Mouse (Mus musculus) testis, adult 2 months (tissue): ENCODE results near the gene Tef.

Experiments
- CTCF ChIP-seq: fragments of 200-500 bp; IDR thresholded peaks from 2 replicates; pipeline ENCODE4 v1.5.1; 2012; ENCODE audit warnings: low read depth, mild to moderate bottlenecking, inconsistent platforms, low read length, moderate library complexity; ENCODE audit not compliant: control insufficient read depth, insufficient read depth, insufficient replicate concordance
- POLR2A ChIP-seq: fragments of 200-500 bp; IDR thresholded peaks from 2 replicates; pipeline ENCODE4 v1.6.1; 2012; ENCODE audit warnings: low read depth, mild to moderate bottlenecking, inconsistent platforms, low read length, moderate library complexity; ENCODE audit not compliant: control insufficient read depth

GRCm38 (mm10) chr15:81847861-81848260 lies 45.6 kb downstream of the Tef start:
- TF ChIP-seq POLR2A (no peak), CTCF (no peak)
